Mouse (Mus musculus) central nervous system, embryonic 11.5 days (tissue): ENCODE measurements around the gene Ebf3. TPM values are rescaled to one million over a fixed set of nuclear protein-coding genes. Genes with fewer than 3 reads are reported as not detected.

Source experiments
- polyA plus RNA-seq: library from polyadenylated mRNA; depleted of rRNA; stranded (reverse); fragments of >200 nt; gene quantifications from 2 replicates; pipeline ENCODE4 v1.2.3, GENCODE M21; 2012; rRNA removed

Ebf3 gene
- 54.7 and 68.4 TPM in 2 replicates for polyA plus RNA-seq

GRCm38 (mm10) chr7:137313904-137314691, at the start of gene Ebf3:
TSS of gene Ebf3 (minus strand) at chr7:137314445.

Other genes with a start within 250 kb of the Ebf3 start
- gene 9430038I01Rik, start 96.3 kb upstream of the Ebf3 start, polyA plus RNA-seq = 10.0 and 15.4 TPM in 2 replicates
- 199 and 238 TPM in 2 replicates for gene Glrx3, start 123.2 kb upstream of the Ebf3 start, polyA plus RNA-seq